Mouse (Mus musculus) lung, postnatal 10 days (tissue): ENCODE data around the gene Tspan14.
A peak's percentile ranks its signal among the peaks of the same experiment; 100 is the strongest.

Experiments used
- DNase-seq: peaks from one replicate; pipeline ENCODE4 v3.0.0; 2021

Tspan14 gene

GRCm38 (mm10) chr14:40968051-40968450 lies 1.4 kb upstream of the Tspan14 start:
- DNase-seq, result no peak

GRCm38 (mm10) chr14:40967598-40967900 lies 942 bp upstream of the Tspan14 start:
- DNase-seq, result no peak

GRCm38 (mm10) chr14:40966862-40967597 lies 423 bp upstream of the Tspan14 start:
- DNase-seq, result peak; percentile 98

- peak; percentile 49 for DNase-seq
Measured at GRCm38 (mm10) chr14:40965507-40966356, 875 bp downstream of the Tspan14 start.

- no peak for DNase-seq
Measured at GRCm38 (mm10) chr14:40964881-40965280, 1.7 kb downstream of the Tspan14 start.

- no peak for DNase-seq
Measured at GRCm38 (mm10) chr14:40964214-40964610, 2.4 kb downstream of the Tspan14 start.

- no peak for DNase-seq
Measured at GRCm38 (mm10) chr14:40963501-40964213, 3.0 kb downstream of the Tspan14 start.

GRCm38 (mm10) chr14:40962365-40963290 lies 4.0 kb downstream of the Tspan14 start:
- DNase-seq, result no peak

- DNase-seq, result no peak
Measured at GRCm38 (mm10) chr14:40960237-40960636, 6.4 kb downstream of the Tspan14 start.

- no peak for DNase-seq
Measured at GRCm38 (mm10) chr14:40959586-40959985, 7.0 kb downstream of the Tspan14 start.

- DNase-seq, result peak; percentile 82
Measured at GRCm38 (mm10) chr14:40958986-40959381, 7.6 kb downstream of the Tspan14 start.

- DNase-seq, result peak; percentile 42
Measured at GRCm38 (mm10) chr14:40958083-40958985, 8.3 kb downstream of the Tspan14 start.

GRCm38 (mm10) chr14:40957607-40958006 lies 9.0 kb downstream of the Tspan14 start:
- DNase-seq, result no peak

- DNase-seq, result peak; percentile 71
Measured at GRCm38 (mm10) chr14:40956252-40957146, 10.1 kb downstream of the Tspan14 start.

GRCm38 (mm10) chr14:40955596-40956251 lies 10.9 kb downstream of the Tspan14 start:
- peak; percentile 60 for DNase-seq

- no peak for DNase-seq
Measured at GRCm38 (mm10) chr14:40955146-40955545, 11.5 kb downstream of the Tspan14 start.

GRCm38 (mm10) chr14:40953381-40953780 lies 13.2 kb downstream of the Tspan14 start:
- no peak for DNase-seq

- DNase-seq, result no peak
Measured at GRCm38 (mm10) chr14:40952715-40953114, 13.9 kb downstream of the Tspan14 start.

GRCm38 (mm10) chr14:40952301-40952700 lies 14.3 kb downstream of the Tspan14 start:
- no peak for DNase-seq
